Mouse (Mus musculus): Measurements from ENCODE around the gene Cacna1c.

GRCm38 (mm10) chr6:118938386-118939096 is 257.7 kb downstream of the Cacna1c start:
- TF ChIP-seq POLR2A (IDR thresholded peaks at IDR 0.05; ENCODE audit: borderline replicate concordance, extremely low read depth, insufficient read depth, insufficient read length, poor library complexity, severe bottlenecking) (no peak), CTCF (IDR thresholded peaks at IDR 0.05; ENCODE audit: borderline replicate concordance, extremely low read depth, insufficient read depth, insufficient read length) (no peak)
